Mouse (Mus musculus) ES-E14 (cell line): Measurements from ENCODE around the gene Ap1b1. TPM values are rescaled to one million over a fixed set of nuclear protein-coding genes. Genes with fewer than 3 reads are reported as not detected.

Source experiments
- DNase-seq: peaks from one replicate; pipeline ENCODE4 v3.0.0-alpha.2; 2013; ENCODE audit warnings: low read depth, low spot score
- H3K27ac ChIP-seq: 2 replicates; pipeline ENCODE4 v1.5.1; 2012; ENCODE audit warnings: low read depth, mild to moderate bottlenecking, low read length, moderate library complexity, mixed read lengths; ENCODE audit not compliant: poor library complexity, insufficient read depth, severe bottlenecking
- H3K36me3 ChIP-seq: 2 replicates; pipeline ENCODE4 v1.6.1; 2012; ENCODE audit warnings: mild to moderate bottlenecking, low read length, moderate library complexity, mixed read lengths; ENCODE audit not compliant: control insufficient read depth, poor library complexity, insufficient read depth, severe bottlenecking
- H3K4me1 ChIP-seq, 2 experiments: fragments of 150-350 bp in 1 of 2; sonication (generic) in 1 of 2; 2 replicates each; pipeline ENCODE4 v1.6.1; 2012; ENCODE audit warnings: low read length in 2 of 2, mild to moderate bottlenecking in 1 of 2, mixed read lengths in 1 of 2; ENCODE audit not compliant: control insufficient read depth in 2 of 2, insufficient read depth in 2 of 2, poor library complexity in 1 of 2
- H3K4me3 ChIP-seq, 2 experiments: fragments of 150-350 bp in 1 of 2; sonication (generic) in 1 of 2; 2 replicates each; pipeline ENCODE4 v1.5.1; 2012; ENCODE audit warnings: low read length in 2 of 2, low read depth in 1 of 2, mild to moderate bottlenecking in 1 of 2, mixed read lengths in 1 of 2; ENCODE audit not compliant: insufficient read depth in 1 of 2, poor library complexity in 1 of 2, severe bottlenecking in 1 of 2
- H3K9ac ChIP-seq: 2 replicates; pipeline ENCODE4 v1.6.1; 2012; ENCODE audit warnings: low read depth, mild to moderate bottlenecking, low read length, mixed read lengths; ENCODE audit not compliant: poor library complexity, insufficient read depth, severe bottlenecking
- H3K9me3 ChIP-seq: fragments of 150-350 bp; sonication (generic); 2 replicates; pipeline ENCODE4 v1.6.1; 2012; ENCODE audit warnings: low read depth, mild to moderate bottlenecking, low read length; ENCODE audit not compliant: control insufficient read depth, insufficient read depth
- CHD2 ChIP-seq: IDR thresholded peaks from 2 replicates; pipeline ENCODE4 v1.6.1; 2014; ENCODE audit warnings: mild to moderate bottlenecking, low read depth, low read length, inconsistent platforms
- HCFC1 ChIP-seq: IDR thresholded peaks from 2 replicates; pipeline ENCODE4 v1.6.1; 2012; ENCODE audit warnings: low read length, inconsistent platforms, borderline replicate concordance; ENCODE audit not compliant: insufficient read depth
- MAFK ChIP-seq: IDR thresholded peaks from 2 replicates; pipeline ENCODE4 v1.6.1; 2014; ENCODE audit warnings: mild to moderate bottlenecking, low read depth, low read length, inconsistent platforms; ENCODE audit not compliant: insufficient read depth
- ZC3H11A ChIP-seq: IDR thresholded peaks from 2 replicates; pipeline ENCODE4 v1.6.1; 2012; ENCODE audit warnings: low read depth, mild to moderate bottlenecking, inconsistent platforms, low read length, borderline replicate concordance
- ZNF384 ChIP-seq: IDR thresholded peaks from 2 replicates; pipeline ENCODE4 v1.6.1; 2012; ENCODE audit warnings: low read depth, low read length, inconsistent platforms
- in situ Hi-C, 2 experiments: fragments of 600-800 bp; cut with MboI; formaldehyde crosslinking; loops; one replicate each; pipeline ENCODE4 v1.15.1; 2025; ENCODE audit warnings: low sequenced_read_pairs in 2 of 2, inconsistent platforms in 1 of 2; ENCODE audit not compliant: unreplicated experiment in 2 of 2
- total RNA-seq: library from RNA; depleted of rRNA; stranded (reverse); fragments of 300-350 nt; gene quantifications from 2 replicates; pipeline ENCODE4 v1.2.3, GENCODE M21; 2012

The Ap1b1 gene
- total RNA-seq, 1 experiment, result 42.4 TPM

- TF ChIP-seq ZNF384 (no peak), ZC3H11A (no peak), CHD2 (no peak), HCFC1 (no peak), MAFK (no peak)
- 0 out of 4 replicates have a peak, but pooled peaks cover 0 to 2% of the 10 kb centered on the region in 2 experiments for H3K4me1 ChIP-seq
- H3K36me3 ChIP-seq, result no peaks in the 10 kb centered on the region
- no peak overlapping the region for H3K9ac ChIP-seq
- no peak overlapping the region for H3K27ac ChIP-seq
- in situ Hi-C loops, result no loop called here
- DNase-seq, result peak; percentile 51
- H3K4me3 ChIP-seq, result no peak overlapping the region
- no peaks in the 10 kb centered on the region for H3K9me3 ChIP-seq
Observed at GRCm38 (mm10) chr11:4972967-4973870, 13.4 kb upstream of the Ap1b1 start.

- in situ Hi-C loops, result no loop called here
Observed at GRCm38 (mm10) chr11:4973871-4974256, 12.8 kb upstream of the Ap1b1 start.

GRCm38 (mm10) chr11:4974376-4975122, 12.1 kb upstream of the Ap1b1 start:
- H3K36me3 ChIP-seq, result no peaks in the 10 kb centered on the region
- DNase-seq, result no peak
- TF ChIP-seq ZNF384, result no peak
- no peak for TF ChIP-seq HCFC1
- no peak for TF ChIP-seq MAFK
- TF ChIP-seq ZC3H11A, result no peak
- no peak for TF ChIP-seq CHD2
- 0 out of 4 replicates have a peak, but pooled peaks cover 0 to 2% of the 10 kb centered on the region in 2 experiments for H3K4me1 ChIP-seq
- no peak overlapping the region for H3K9ac ChIP-seq
- in situ Hi-C loops, result no loop called here
- no peak overlapping the region for H3K27ac ChIP-seq
- no peak overlapping the region for H3K4me3 ChIP-seq
- no peaks in the 10 kb centered on the region for H3K9me3 ChIP-seq

More at GRCm38 (mm10) chr11:4973871-4974256, 12.8 kb upstream of the Ap1b1 start:
- H3K9ac ChIP-seq, result no peak overlapping the region
- no peak overlapping the region for H3K4me3 ChIP-seq
- 0 out of 4 replicates have a peak, but pooled peaks cover 0 to 2% of the 10 kb centered on the region in 2 experiments for H3K4me1 ChIP-seq
- no peak for DNase-seq
- TF ChIP-seq CHD2 (no peak), MAFK (no peak), ZNF384 (no peak), ZC3H11A (no peak), HCFC1 (no peak)
- H3K27ac ChIP-seq, result no peak overlapping the region
- no peaks in the 10 kb centered on the region for H3K36me3 ChIP-seq
- no peaks in the 10 kb centered on the region for H3K9me3 ChIP-seq

- in situ Hi-C loops, result no loop called here
- Histone ChIP-seq H3K36me3 (no peaks in the 10 kb centered on the region), H3K9me3 (no peaks in the 10 kb centered on the region), H3K4me3 (peak overlapping the region in 1 of 2 experiments; percentile 42; a peak in 1 of 4 replicates), H3K27ac (no peak overlapping the region), H3K9ac (no peak overlapping the region), H3K4me1 (0 out of 4 replicates have a peak, but pooled peaks cover 0 to 2% of the 10 kb centered on the region in 2 experiments)
- DNase-seq, result peak; percentile 91
- TF ChIP-seq MAFK (0 out of 2 replicates have a peak, but pooled peaks have one; percentile 47), ZC3H11A (peak; percentile 57; the same call in 1 of the 2 replicates), CHD2 (no peak), ZNF384 (no peak), HCFC1 (no peak)
Observed at GRCm38 (mm10) chr11:4975623-4976022, 11.0 kb upstream of the Ap1b1 start.
